Mouse (Mus musculus) G1E-ER4 (cell line): ENCODE data around the gene Celf2. TPM values are rescaled to one million over a fixed set of nuclear protein-coding genes. Genes with fewer than 3 reads are reported as not detected.
A peak's percentile ranks its signal among the peaks of the same experiment; 100 is the strongest.

ENCODE experiments used
- GATA1 ChIP-seq: IDR thresholded peaks from one replicate; pipeline ENCODE4 v1.8.0; 2012; ENCODE audit warnings: low read length, inconsistent platforms
- polyA plus RNA-seq: library from polyadenylated mRNA; stranded (reverse); fragments of >175 nt; gene quantifications from 2 replicates; pipeline ENCODE4 v1.2.3, GENCODE M21; 2012

The Celf2 gene
- polyA plus RNA-seq, 1 experiment = 0.32 TPM

DNA sequence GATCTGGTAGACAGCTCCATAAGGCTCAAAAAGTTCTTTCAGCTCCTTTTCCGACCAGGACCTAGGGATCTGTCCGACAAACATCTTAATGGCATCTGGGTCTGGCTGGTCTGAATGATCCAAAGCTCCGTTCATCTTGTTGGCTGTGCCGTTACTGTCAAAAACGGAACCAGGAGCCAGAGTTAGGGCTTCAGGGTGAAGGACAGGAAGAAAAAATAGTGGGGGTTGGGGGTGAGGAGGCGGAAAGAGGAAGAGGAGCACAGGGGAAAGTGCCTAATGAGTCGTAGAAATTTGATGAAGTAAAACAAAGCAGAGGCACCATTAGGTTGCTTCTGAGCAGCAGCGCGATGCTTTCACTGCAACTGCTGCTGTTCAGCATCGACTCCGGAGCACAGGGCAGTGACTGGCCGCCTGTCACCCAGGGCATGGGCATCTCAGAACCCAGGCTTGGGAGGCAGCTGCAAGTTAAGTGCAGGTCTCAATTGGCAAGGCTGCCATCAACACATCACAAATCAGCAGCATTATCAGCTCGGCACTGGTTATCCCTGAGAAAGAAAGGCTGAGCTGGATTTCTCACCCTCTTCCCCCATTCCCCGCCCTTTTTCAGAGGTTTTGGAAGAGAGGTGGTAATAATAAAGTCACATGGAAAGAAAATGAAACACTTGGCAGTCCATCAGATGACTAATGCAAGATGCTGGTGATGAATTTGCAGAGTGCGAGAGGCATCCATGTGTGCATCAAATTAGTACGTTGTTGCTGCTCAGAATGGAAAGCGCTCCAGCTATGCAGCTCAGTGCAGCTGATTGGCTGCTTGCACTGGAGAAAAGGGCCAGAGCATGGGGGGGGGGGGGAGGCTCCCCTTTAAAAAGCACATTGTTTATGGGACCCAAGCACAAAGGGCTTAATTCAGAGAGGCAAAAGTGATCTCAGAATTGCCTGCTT, 787.6 kb downstream of the Celf2 start:
- TF ChIP-seq GATA1 = no peak

DNA sequence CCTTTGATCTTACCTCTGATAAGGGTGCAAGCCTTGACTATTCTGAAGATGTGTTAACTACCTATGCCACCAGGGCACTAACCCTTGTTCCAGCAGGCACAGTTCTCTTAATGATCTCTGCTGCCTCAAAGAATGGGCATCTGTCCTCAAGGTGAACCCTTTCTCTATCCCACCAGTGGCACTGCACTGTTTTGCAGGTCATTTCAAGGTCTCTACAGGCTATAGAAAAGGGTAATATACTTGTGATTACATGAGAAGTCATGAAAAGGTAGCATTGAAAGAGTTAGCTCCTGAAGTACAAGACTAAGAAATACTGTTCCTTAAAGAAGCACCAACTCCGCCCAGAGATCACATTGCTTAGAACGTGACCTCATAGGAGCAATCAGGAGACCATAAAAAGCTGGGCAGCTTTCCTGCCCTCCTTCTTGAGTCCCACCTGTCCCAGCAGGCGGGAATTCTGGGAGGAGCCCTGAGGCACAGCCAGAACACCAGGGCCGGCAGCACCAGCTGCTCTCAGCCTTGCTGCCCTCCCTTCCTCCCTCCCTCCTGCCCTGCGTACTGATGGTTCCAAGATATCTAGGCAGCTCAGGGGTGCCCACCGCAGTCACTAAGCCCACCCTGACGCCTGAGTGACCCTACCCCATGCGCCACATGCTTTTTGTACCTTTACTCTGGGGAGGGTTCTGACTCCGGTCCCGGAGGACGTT, 788.5 kb downstream of the Celf2 start:
- no peak for TF ChIP-seq GATA1

DNA sequence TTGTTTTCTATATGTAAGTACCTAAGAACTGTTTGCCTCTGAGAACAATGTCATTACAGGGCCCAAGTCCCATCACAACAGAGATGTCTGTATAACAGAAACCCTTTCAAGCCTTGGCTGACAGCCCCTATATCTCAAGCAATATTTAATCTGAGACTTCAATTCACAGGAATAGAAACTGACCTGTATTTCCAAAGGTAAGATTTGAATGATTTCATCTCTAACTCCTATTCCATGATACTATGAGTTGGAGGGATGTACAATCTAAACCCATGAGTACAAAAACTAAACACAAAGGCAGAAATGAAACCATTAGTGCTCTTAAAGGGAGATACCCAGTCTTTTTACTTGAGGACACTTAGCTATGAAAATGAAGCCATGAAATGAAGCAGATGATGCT, 790.5 kb downstream of the Celf2 start:
- TF ChIP-seq GATA1 = no peak

DNA sequence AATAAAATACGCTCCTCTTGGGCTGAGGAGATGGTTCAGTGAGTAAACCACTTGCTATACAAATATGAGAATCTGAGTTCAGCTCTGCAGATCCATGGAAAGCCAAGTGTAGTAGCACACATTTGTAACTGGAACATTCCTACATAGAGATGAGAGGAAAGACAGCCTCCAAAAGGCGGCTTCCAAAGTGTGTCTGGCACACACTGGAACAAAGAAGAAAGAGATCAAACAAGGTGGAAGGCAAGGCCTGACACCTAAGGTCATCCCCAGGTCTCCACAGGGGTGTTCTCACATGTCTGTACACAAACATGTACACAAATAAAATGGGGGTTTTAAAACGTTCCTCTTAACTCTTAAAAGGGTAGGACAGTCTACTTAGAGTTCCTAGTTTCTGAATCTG, 791.4 kb downstream of the Celf2 start:
- no peak for TF ChIP-seq GATA1

DNA sequence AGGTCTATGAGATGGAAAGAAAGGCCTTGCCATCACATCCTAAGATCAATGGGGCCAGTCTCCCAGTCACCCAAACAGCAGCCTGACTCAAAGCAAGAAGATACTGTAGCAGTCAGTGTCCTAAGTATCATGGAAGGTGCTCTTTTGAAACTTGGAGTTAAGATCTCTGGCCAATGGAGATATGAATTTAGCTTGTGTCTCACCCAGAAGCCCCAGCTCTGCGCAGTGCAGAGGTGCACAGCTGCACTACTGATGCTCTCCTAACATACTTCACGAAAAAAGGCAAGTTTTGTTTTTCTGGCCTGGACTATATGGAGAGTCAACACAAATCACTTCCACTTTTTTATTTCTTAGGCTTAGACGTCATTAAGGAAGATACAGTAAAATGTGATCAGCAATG, 793.8 kb downstream of the Celf2 start:
- TF ChIP-seq GATA1 = no peak

DNA sequence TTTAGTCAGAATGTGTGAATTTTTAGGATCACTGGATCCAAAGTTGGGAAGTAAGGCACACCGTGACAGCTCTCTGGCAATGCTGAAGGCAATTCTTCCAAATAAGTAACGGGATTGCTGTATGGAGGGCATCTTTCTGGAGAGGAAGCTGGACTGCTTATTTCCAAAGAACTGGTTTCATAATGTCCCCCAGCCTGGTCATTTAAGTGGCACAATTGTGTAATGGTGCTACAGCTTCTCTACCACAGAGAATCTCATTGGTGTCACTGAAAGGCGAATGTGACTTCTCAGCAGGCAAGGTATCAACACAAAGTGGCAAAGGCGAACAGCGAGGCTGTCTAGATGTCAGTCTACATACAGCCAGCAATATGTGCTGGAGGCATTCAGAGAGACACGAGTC, 795.8 kb downstream of the Celf2 start:
- no peak for TF ChIP-seq GATA1

DNA sequence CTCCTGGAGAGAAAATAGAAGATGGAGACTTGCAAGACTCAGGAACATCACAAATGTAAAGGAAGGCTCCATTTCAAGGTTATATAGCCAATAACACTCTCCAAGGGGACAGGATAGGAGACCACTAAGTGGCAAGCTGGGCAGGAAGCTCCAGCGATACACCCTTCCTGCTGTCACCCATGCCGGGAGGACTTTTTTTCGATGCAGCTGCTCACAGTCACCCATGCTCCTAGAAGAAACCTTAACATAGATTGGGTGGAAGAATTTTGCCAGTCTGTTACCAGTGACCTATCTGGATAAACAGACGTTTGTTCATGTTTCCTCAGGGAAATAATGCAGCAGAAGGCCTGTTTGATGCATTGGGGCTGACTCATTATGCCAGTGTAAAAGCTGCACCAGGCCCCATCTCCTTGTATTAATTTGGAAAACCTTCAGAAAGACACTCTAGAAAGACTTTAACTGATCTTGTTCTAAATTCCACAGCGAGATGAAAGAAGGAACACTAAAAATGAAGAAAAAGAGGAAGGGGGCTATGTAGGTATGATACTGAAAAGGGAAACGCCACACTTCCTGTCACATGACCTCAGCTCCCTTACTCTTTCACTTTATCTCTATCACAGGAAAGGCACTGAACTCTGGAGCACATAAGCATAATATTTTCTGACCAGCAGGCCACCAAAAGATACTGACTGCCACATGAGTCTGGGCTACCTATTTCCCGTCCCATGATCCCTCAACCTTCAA, 798.5 kb downstream of the Celf2 start:
- peak; percentile 4 for TF ChIP-seq GATA1

DNA sequence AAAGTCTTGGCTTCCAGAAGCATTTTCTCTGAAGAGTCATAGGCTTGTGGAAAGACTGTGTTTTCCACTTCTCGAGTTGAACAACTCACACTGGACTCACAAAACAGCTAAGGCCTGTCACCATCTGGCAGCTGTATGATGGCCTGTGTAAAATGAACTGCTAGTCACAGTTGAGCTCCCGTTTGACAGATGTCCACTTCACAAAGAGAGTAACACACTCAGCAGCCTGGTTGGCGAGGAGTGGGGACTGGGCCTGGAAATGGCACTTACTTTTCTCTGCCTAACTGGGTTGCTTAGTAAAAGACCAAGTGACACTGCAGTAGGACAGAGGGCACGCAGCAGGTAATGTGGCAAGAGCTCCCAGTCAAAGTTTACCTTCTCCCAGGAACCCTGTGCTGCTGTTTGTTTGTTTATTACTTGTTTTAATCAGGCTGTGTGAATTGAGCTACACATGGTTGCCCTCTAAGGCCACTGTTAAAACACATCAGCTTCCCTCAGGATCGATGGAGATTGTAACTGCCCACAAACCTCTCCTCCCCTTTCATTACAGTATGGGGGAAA, 801.3 kb downstream of the Celf2 start:
- TF ChIP-seq GATA1 = no peak

DNA sequence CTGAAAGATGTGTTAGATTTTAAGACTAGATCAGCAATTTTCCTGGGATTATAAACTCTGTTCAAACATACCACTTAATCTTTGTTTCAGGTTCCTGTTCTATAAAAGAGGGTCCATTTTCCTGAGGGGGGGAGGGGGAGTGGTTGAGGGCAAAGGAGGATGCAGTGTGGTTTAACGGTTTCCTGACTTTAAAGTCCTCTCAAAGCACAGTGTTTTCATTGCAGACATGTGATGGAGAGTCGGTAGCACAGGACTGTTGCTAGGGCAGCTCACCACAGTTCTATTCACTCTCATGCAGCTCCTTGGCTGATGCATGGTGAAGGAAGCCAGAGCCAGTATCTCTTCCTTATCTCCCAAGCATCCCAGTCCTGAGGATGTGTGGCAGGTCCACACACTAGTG, 802.1 kb downstream of the Celf2 start:
- no peak for TF ChIP-seq GATA1

DNA sequence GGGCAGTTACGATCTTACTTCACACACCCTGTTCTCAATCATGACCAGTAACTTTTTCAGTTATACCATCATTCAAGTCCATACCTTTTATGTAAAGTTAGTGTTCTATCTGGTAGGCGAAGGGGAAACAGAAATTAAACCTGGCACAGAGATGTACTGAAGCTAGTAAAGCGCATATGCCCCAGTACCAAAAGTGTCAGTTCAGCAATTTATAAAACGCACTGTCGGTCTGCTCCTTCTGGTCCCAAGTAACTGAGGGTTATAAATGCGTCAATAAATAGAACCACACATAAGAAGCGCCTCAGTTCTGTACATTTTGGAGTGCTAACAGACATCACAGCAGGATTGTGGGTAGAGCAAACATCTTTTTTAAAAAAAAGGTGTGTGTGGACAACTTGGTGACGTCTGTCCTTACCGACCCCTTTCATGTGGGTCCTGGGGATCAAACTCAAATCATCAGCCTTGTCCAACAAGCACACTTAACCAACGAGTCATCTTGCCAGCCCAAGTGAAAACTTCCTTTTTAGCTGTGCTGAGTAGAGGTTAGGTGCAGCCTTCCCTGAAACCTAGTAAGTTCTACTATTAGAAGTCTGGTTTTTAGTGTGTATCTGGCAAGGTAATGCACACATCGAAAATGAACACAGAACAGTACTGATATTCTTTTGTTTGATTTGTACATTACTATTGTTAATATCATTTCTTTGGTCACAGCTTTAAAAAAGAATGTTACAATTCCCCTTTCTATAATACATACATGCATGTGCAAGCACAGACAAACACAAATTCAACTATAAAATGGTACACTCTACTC, 803.2 kb downstream of the Celf2 start:
- TF ChIP-seq GATA1 = no peak

DNA sequence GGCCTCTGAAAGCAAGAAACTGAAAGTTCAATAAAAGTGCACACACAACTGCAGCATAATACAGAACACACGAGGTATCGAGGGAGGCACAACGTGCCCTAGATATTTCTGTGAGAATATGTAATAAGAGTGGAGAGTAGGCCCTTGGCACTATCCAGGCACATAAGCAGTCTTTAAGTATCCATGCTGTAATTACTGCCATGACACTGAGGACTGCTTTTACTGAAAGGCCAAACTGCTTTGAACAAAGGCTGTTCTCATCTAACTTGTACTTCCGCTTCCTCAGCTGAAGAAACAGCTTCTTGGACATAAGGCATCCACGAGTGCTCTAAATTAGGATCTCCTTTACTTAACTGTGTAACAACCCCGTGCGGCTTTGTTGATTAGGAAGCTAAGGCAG, 803.9 kb downstream of the Celf2 start:
- no peak for TF ChIP-seq GATA1

DNA sequence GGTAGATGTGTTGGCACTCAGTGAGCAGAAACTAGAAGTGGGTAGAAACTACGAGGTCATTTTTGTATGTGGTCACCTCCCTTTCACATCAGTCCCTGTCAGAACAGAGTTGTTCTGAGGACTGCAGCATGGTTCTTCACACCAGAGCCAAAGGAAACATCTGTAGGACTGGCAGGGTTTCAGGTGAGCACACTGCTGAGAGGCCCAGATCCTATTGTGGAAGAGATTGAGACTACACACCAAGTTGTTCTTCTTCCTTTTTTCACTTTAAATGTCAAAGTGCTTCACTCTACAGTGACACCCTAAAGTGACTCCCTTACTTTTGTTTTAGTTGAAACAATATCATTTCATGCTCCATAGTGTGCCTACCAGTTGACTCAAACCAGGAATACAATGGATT, 804.6 kb downstream of the Celf2 start:
- no peak for TF ChIP-seq GATA1

DNA sequence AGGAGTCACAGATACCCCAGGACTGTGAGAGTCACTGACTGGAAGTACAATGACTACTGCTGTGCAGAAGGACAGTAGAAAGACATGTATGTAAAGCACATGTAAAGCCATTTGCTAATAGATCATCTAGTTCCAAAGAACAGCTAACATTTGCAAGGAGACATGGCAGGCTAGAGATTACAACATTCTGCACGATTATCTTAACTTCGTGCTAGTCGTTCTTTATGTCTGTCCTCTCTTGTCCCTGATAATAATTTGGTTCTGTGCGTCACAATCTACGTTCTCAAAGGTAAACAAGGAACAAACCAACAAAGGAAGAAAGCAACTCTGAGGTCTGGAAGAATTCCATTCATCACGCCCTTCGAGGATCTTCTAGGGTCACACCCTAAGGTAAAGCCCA, 805.0 kb downstream of the Celf2 start:
- peak; percentile 25 for TF ChIP-seq GATA1

DNA sequence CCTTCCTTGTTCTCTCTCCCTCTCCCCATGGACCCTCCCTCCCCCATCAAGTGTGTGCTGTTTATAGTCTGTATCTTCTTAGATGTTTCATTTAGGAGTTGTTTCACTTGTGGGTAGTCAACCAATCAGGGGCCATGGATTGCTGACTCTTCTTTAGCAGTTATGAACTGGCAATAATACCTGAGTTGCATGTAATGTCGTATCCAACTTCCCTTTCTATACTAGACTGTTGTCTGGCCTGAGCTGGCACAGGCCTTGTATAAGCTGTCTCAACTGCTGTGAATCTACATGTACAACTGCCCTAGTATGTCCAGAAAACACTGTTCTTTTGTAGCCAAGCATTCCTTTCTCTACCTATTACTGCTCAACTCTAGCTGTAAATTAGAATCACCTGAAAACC, 813.0 kb downstream of the Celf2 start:
- no peak for TF ChIP-seq GATA1
